In the genomic region with DNA sequence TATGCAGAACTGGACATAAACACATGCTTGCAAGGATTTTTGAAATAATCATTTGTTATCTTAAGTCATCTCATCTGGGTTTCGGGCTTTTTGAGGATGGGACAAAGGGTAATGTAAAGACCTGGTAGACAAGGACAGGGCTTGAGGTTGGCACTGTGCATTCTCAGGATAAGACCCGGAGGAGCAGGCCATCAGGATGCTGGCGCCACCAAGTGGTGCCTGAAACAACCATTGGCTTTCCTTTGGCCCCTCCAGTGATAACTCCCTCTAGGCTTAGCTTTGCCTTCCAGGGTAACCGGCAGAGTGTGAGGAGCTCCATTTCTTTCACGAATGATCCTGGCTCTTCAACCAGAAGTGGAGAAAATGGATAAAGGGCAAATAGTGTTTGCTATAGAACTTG, we compare ENCODE assay signal across 7 mouse cellular contexts. TPM values are rescaled to one million over a fixed set of nuclear protein-coding genes. Genes with fewer than 3 reads are reported as not detected.
A peak's percentile ranks its signal among the peaks of the same experiment; 100 is the strongest.
DNase-seq lines count a peak whose midpoint lies in the region; ATAC-seq and TF ChIP-seq lines count a peak whose summit lies in the region.

No protein-coding gene starts in this region.

- no peaks in the 10 kb centered on the region for H3K36me3 ChIP-seq in kidney, adult 2 months (ENCODE audit: control insufficient read depth, insufficient read depth, low read length)
- H3K36me3 ChIP-seq in kidney, embryonic 14.5 days (ENCODE audit: control insufficient read depth, insufficient read depth, low read length) = no peaks in the 10 kb centered on the region
- no peaks in the 10 kb centered on the region for H3K36me3 ChIP-seq in ES-E14 (ENCODE audit: control insufficient read depth, insufficient read depth, low read length, poor library complexity, severe bottlenecking)

- no peaks in the 10 kb centered on the region for H3K9me3 ChIP-seq in kidney, embryonic 14.5 days (ENCODE audit: control insufficient read depth, low read length)
- no peaks in the 10 kb centered on the region for H3K9me3 ChIP-seq in ES-E14 (ENCODE audit: control insufficient read depth, insufficient read depth, low read depth, low read length)

- no peak overlapping the region for H3K4me2 ChIP-seq in kidney, embryonic 14.5 days (replicated peaks; ENCODE audit: low read depth, low read length)

- 63% methylated on average over 5 of the region's 5 CpGs for WGBS in kidney, adult 2 months
- 56% methylated on average over 5 of the region's 5 CpGs for whole genome bisulfite sequencing in kidney, embryonic 14.5 days

- H3K9ac ChIP-seq in kidney, embryonic 14.5 days (ENCODE audit: low read depth, low read length) = no peak overlapping the region
- no peak overlapping the region for H3K9ac ChIP-seq in ES-E14 (ENCODE audit: insufficient read depth, low read depth, low read length, poor library complexity, severe bottlenecking)

- no peaks in the 10 kb centered on the region for H3K27me3 ChIP-seq in kidney, adult 2 months (replicated peaks; ENCODE audit: control insufficient read depth, insufficient read depth, low read length)
- H3K27me3 ChIP-seq in kidney, embryonic 14.5 days (ENCODE audit: control insufficient read depth, insufficient read depth, low read length) = no peaks in the 10 kb centered on the region

- H3K27ac ChIP-seq in kidney, adult 2 months (ENCODE audit: insufficient read depth, low read depth, low read length) = no peak overlapping the region
- no peak overlapping the region for H3K27ac ChIP-seq in kidney, embryonic 14.5 days (ENCODE audit: low read depth, low read length)
- H3K27ac ChIP-seq in ES-E14 (ENCODE audit: insufficient read depth, low read depth, low read length, poor library complexity, severe bottlenecking) = no peak overlapping the region

- in situ Hi-C loops in ES-E14 (cut with MboI; ENCODE audit: low sequenced_read_pairs in 2 of 2, unreplicated experiment in 2 of 2) = no loop called here

- TF ChIP-seq POLR2A in kidney, adult 2 months (IDR thresholded peaks at IDR 0.05; ENCODE audit: low read depth, low read length) = no peak

- 0 out of 2 replicates have a peak, but pooled peaks cover 5% of the 10 kb centered on the region for H3K4me1 ChIP-seq in kidney, adult 2 months (ENCODE audit: control insufficient read depth, insufficient read depth, low read length)
- 0 out of 2 replicates have a peak, but pooled peaks cover 5% of the 10 kb centered on the region for H3K4me1 ChIP-seq in kidney, embryonic 14.5 days (ENCODE audit: control insufficient read depth, insufficient read depth, low read length)
- no peaks in the 10 kb centered on the region for H3K4me1 ChIP-seq in ES-E14 (ENCODE audit: control insufficient read depth in 2 of 2, insufficient read depth in 2 of 2, low read length in 2 of 2, poor library complexity in 1 of 2)

- ATAC-seq in kidney, embryonic 14.5 days (ENCODE audit: low FRiP score, low TSS enrichment) = no peak

- no peak overlapping the region for H3K4me3 ChIP-seq in kidney, adult 2 months (ENCODE audit: insufficient read depth, low read depth, low read length)
- no peak overlapping the region for H3K4me3 ChIP-seq in kidney, embryonic 14.5 days (ENCODE audit: low read length)
- H3K4me3 ChIP-seq in ES-E14 (ENCODE audit: insufficient read depth in 1 of 2, low read depth in 1 of 2, low read length in 2 of 2, poor library complexity in 1 of 2, severe bottlenecking in 1 of 2) = no peak overlapping the region

- peak; percentile 37 for DNase-seq in kidney, adult 2 months
- DNase-seq in ES-E14 (ENCODE audit: low read depth, low spot score) = peak; percentile 22
- peak; percentile 8 for DNase-seq in adrenal gland, adult 2 months
- peak; percentile 38 for DNase-seq in kidney, postnatal 14 days
- peak; percentile 9 for DNase-seq in right cerebral cortex, adult 18-20 months
- DNase-seq in spleen, postnatal 4 days (ENCODE audit: low spot score in 2 of 2) = no peak

- TF ChIP-seq CTCF in kidney, adult 2 months (conservative IDR thresholded peaks at IDR 0.05; ENCODE audit: insufficient read depth, insufficient read length, low read depth, low read length) = peak; percentile 55

TF ChIP-seq in ES-E14, 5 proteins besides CTCF, POLR2A, EP300 and RAD21:
- TF ChIP-seq ZC3H11A (IDR thresholded peaks at IDR 0.05; ENCODE audit: borderline replicate concordance, low read depth, low read length) (no peak), ZNF384 (IDR thresholded peaks at IDR 0.05; ENCODE audit: low read depth, low read length) (no peak), MAFK (IDR thresholded peaks at IDR 0.05; ENCODE audit: insufficient read depth, low read depth, low read length) (no peak), HCFC1 (IDR thresholded peaks at IDR 0.05; ENCODE audit: borderline replicate concordance, insufficient read depth, low read length) (no peak), CHD2 (IDR thresholded peaks at IDR 0.05; ENCODE audit: low read depth, low read length) (no peak)

RNA-seq across cellular contexts. Expression of gene Tspan8, which starts 38.0 kb away (rescaled TPM):
- 22.7 and 32.7 TPM in 2 replicates for polyA plus RNA-seq in kidney, adult 2 months (2012; rRNA removed)
- polyA plus RNA-seq in kidney, embryonic 14.5 days (2014; fragmentation: Nextera tagmentation; extraction: Ambion mirVana) = 26.9 and 31.3 TPM in 2 replicates
- 1.7 and 4.4 TPM in 2 replicates for total RNA-seq in ES-E14 (2012; rRNA removed)
- 1 to 10 TPM in 1 of 2 experiments, under 1 TPM in 1; 0.55 to 2.6 TPM for total RNA-seq in adrenal gland, adult 2 months (2021)
- polyA plus RNA-seq in adrenal gland, adult 2 months (2012; rRNA removed) = 0.33 TPM in 1 of 2 replicates, not detected in the other

Comparison
In these comparisons a context has a peak if more than half of its experiments do, and no peak if none do; other contexts are left out.
1. DNase-seq: peak in kidney, adult 2 months (single experiment), ES-E14 (single experiment), adrenal gland, adult 2 months (single experiment), kidney, postnatal 14 days (single experiment) and right cerebral cortex, adult 18-20 months (single experiment); none in spleen, postnatal 4 days (0 of 2).
2. RNA of gene Tspan8, which starts 38.0 kb away (polyA plus RNA-seq): 22.7 to 32.7 TPM in kidney, adult 2 months and 26.9 to 31.3 TPM in kidney, embryonic 14.5 days; 0.33 TPM in adrenal gland, adult 2 months; every median in the first group is over 10 times any median in the second.